Mouse (Mus musculus) embryonic facial prominence, embryonic 14.5 days (tissue): ENCODE data around the gene Maats1. TPM values are rescaled to one million over a fixed set of nuclear protein-coding genes. Genes with fewer than 3 reads are reported as not detected.

Experiments
- ATAC-seq: fragments of 200-750 bp; cut with Nextera tagmentation; 2 replicates; pipeline ENCODE4 v1.8.0; 2017; ENCODE audit warnings: low read depth, moderate number of reproducible peaks, moderate TSS enrichment
- DNase-seq: peaks from one replicate; pipeline ENCODE4 v3.0.0-alpha.2; 2015; ENCODE audit warnings: low spot score
- H3K27ac ChIP-seq: fragments of 300-500 bp; sonication (generic); replicated peaks from 2 replicates; pipeline ENCODE4 v1.5.1; 2014; ENCODE audit warnings: low read depth, mild to moderate bottlenecking, low read length, moderate library complexity
- H3K27me3 ChIP-seq: fragments of 300-500 bp; sonication (generic); replicated peaks from 2 replicates; pipeline ENCODE4 v1.6.1; 2014; ENCODE audit warnings: low read length; ENCODE audit not compliant: control insufficient read depth, insufficient read depth
- H3K36me3 ChIP-seq: fragments of 300-500 bp; sonication (generic); 2 replicates; pipeline ENCODE4 v1.6.1; 2014; ENCODE audit warnings: low read length, mixed read lengths; ENCODE audit not compliant: control insufficient read depth, insufficient read depth
- H3K4me1 ChIP-seq: fragments of 300-500 bp; sonication (generic); 2 replicates; pipeline ENCODE4 v1.6.1; 2014; ENCODE audit warnings: antibody characterized with exemption, low read length; ENCODE audit not compliant: control insufficient read depth, insufficient read depth
- H3K4me2 ChIP-seq: fragments of 300-500 bp; sonication (generic); 2 replicates; pipeline ENCODE4 v1.6.1; 2014; ENCODE audit warnings: low read depth, mild to moderate bottlenecking, low read length, moderate library complexity, mixed read lengths
- H3K4me3 ChIP-seq: fragments of 300-500 bp; sonication (generic); 2 replicates; pipeline ENCODE4 v1.5.1; 2014; ENCODE audit warnings: low read depth, mild to moderate bottlenecking, low read length
- H3K9ac ChIP-seq: fragments of 300-500 bp; sonication (generic); 2 replicates; pipeline ENCODE4 v1.6.1; 2014; ENCODE audit warnings: low read depth, mild to moderate bottlenecking, low read length, moderate library complexity, mixed read lengths
- H3K9me3 ChIP-seq: fragments of 300-500 bp; sonication (generic); 2 replicates; pipeline ENCODE4 v1.6.1; 2016; ENCODE audit warnings: low read length; ENCODE audit not compliant: control insufficient read depth
- WGBS: fragments of 180-500 bp; shearing (Covaris S2); extraction: QIAGEN DNeasy Blood & Tissue Kit; methylation state at CpG from one replicate; pipeline ENCODE4 v1.1.7; 2014; 5-methylcytosine and 5-hydroxymethylcytosine counted together
- polyA plus RNA-seq: library from polyadenylated mRNA; unstranded; fragments of >200 nt; fragmentation: Nextera tagmentation; extraction: Ambion mirVana; gene quantifications from 2 replicates; pipeline ENCODE4 v1.2.1, GENCODE M21; 2014

Gene Maats1
- polyA plus RNA-seq, 1 experiment from 2014 or later = 1.8 TPM

DNA sequence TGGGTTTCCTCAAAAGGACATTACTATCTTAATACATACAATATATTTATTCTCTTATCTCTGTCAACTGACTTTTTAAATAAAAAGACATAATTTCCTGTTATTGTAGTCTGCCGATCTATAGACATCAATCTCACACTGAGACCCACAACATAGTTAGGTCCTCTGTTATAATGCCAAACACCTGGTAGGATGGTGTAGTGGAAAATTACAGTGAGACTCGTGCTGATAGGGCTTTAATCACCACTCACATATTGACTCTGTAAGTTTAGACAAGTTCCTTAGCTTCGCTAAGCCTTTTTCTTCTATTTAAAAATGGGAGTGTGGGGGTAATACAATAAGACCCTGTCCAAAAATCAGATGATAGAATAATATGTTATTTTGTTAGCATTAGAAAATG is 17.9 kb upstream of the Maats1 start:
- H3K4me2 ChIP-seq = no peak overlapping the region
- ATAC-seq = no peak
- H3K36me3 ChIP-seq = no peaks in the 10 kb centered on the region
- H3K27ac ChIP-seq = no peak overlapping the region
- no peaks in the 10 kb centered on the region for H3K4me1 ChIP-seq
- no peaks in the 10 kb centered on the region for H3K9me3 ChIP-seq
- 61% methylated on average over 3 of the region's 3 CpGs for WGBS
- no peak overlapping the region for H3K9ac ChIP-seq
- H3K27me3 ChIP-seq = no peaks in the 10 kb centered on the region
- H3K4me3 ChIP-seq = no peak overlapping the region
- DNase-seq = no peak

DNA sequence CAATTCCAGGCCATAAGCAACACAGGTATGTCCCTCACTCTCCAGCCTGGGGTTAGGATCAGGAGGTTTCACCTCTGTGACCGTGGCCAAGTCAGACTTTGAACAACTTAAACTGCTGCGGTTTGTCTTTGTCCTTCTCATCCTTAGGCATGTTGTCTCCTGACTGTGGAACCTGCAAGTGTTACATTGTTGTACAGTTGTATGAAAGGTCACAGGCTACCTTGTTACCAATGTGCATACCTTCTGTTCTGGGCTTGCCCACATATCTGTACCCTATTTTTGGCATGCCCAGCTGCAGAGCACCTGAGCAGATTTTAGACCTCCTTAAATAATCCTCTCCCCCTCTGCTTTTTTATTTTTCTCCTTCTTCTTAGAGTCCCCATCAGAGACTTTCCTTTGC is 17.3 kb upstream of the Maats1 start:
- Histone ChIP-seq H3K27me3 (no peaks in the 10 kb centered on the region), H3K27ac (no peak overlapping the region), H3K4me1 (no peaks in the 10 kb centered on the region), H3K4me2 (no peak overlapping the region), H3K9ac (no peak overlapping the region), H3K36me3 (no peaks in the 10 kb centered on the region), H3K4me3 (no peak overlapping the region), H3K9me3 (no peaks in the 10 kb centered on the region)
- DNase-seq (no peak), ATAC-seq (no peak)
- 97% methylated on average over 2 of the region's 2 CpGs for WGBS

- 90% methylated on average over 6 of the region's 6 CpGs for WGBS
- Histone ChIP-seq H3K36me3 (no peaks in the 10 kb centered on the region), H3K27ac (no peak overlapping the region), H3K9me3 (no peaks in the 10 kb centered on the region), H3K4me1 (no peaks in the 10 kb centered on the region), H3K27me3 (no peaks in the 10 kb centered on the region), H3K4me3 (no peak overlapping the region), H3K4me2 (no peak overlapping the region), H3K9ac (no peak overlapping the region)
- no peak for ATAC-seq
- no peak for DNase-seq
Measured at GRCm38 (mm10) chr16:38358256-38358812, 16.4 kb upstream of the Maats1 start.

- Histone ChIP-seq H3K36me3 (peaks cover 31% of the 10 kb centered on the region), H3K4me1 (no peaks in the 10 kb centered on the region), H3K9me3 (no peaks in the 10 kb centered on the region), H3K4me2 (no peak overlapping the region), H3K27me3 (no peaks in the 10 kb centered on the region), H3K9ac (no peak overlapping the region), H3K4me3 (no peak overlapping the region), H3K27ac (no peak overlapping the region)
- WGBS = 91% methylated on average over 5 of the region's 5 CpGs
- no peak for DNase-seq
- no peak for ATAC-seq
Measured at GRCm38 (mm10) chr16:38354185-38354913, 12.4 kb upstream of the Maats1 start.

GRCm38 (mm10) chr16:38353642-38354041 is 11.7 kb upstream of the Maats1 start:
- ATAC-seq (no peak), DNase-seq (no peak)
- peaks cover 35% of the 10 kb centered on the region for H3K36me3 ChIP-seq
- no peaks in the 10 kb centered on the region for H3K4me1 ChIP-seq
- no peaks in the 10 kb centered on the region for H3K27me3 ChIP-seq
- no peak overlapping the region for H3K27ac ChIP-seq
- no peaks in the 10 kb centered on the region for H3K9me3 ChIP-seq
- H3K4me3 ChIP-seq = no peak overlapping the region
- WGBS = 93% methylated on average over 2 of the region's 2 CpGs
- H3K4me2 ChIP-seq = no peak overlapping the region
- no peak overlapping the region for H3K9ac ChIP-seq

DNA sequence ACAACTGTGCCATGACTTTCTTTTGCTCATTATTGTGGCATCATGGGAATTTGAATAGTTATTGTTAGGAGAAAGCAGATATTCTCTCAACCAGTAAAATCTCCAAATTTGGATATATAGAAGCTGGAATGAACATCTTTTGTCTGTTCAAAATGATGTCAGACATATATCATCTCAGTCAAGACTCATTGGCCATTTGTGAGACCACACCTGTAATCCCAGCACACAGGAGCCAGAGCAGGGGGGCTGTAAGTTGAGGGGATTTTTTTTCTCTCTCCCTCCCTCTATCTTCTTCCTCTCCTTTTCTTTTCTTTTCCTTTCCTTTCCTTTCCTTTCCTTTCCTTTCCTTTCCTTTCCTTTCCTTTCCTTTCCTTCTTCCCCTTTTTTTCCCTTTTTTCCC is 10.9 kb upstream of the Maats1 start:
- no peak for DNase-seq
- ATAC-seq = no peak
- Histone ChIP-seq H3K9me3 (no peaks in the 10 kb centered on the region), H3K27ac (no peak overlapping the region), H3K4me3 (no peak overlapping the region), H3K4me2 (no peak overlapping the region), H3K4me1 (no peaks in the 10 kb centered on the region), H3K9ac (no peak overlapping the region), H3K36me3 (peaks cover 35% of the 10 kb centered on the region), H3K27me3 (no peaks in the 10 kb centered on the region)

- no peak for ATAC-seq
- no peak for DNase-seq
- Histone ChIP-seq H3K9me3 (no peaks in the 10 kb centered on the region), H3K27me3 (no peaks in the 10 kb centered on the region), H3K27ac (no peak overlapping the region), H3K4me2 (no peak overlapping the region), H3K36me3 (peaks cover 35% of the 10 kb centered on the region), H3K4me1 (0 out of 2 replicates have a peak, but pooled peaks cover 3% of the 10 kb centered on the region), H3K4me3 (no peak overlapping the region), H3K9ac (no peak overlapping the region)
- 76% methylated on average over 7 of the region's 7 CpGs for WGBS
Measured at GRCm38 (mm10) chr16:38352031-38352430, 10.1 kb upstream of the Maats1 start.

GRCm38 (mm10) chr16:38350939-38351338 is 9.0 kb upstream of the Maats1 start:
- Histone ChIP-seq H3K36me3 (peaks cover 35% of the 10 kb centered on the region), H3K4me3 (no peak overlapping the region), H3K4me1 (0 out of 2 replicates have a peak, but pooled peaks cover 3% of the 10 kb centered on the region), H3K4me2 (no peak overlapping the region), H3K9me3 (no peaks in the 10 kb centered on the region), H3K27me3 (no peaks in the 10 kb centered on the region), H3K27ac (no peak overlapping the region), H3K9ac (no peak overlapping the region)
- DNase-seq (no peak), ATAC-seq (no peak)
- WGBS = 76% methylated on average over 6 of the region's 6 CpGs

GRCm38 (mm10) chr16:38350361-38350855 is 8.5 kb upstream of the Maats1 start:
- no peak for DNase-seq
- H3K4me2 ChIP-seq = no peak overlapping the region
- no peak overlapping the region for H3K27ac ChIP-seq
- H3K27me3 ChIP-seq = no peaks in the 10 kb centered on the region
- no peak overlapping the region for H3K4me3 ChIP-seq
- H3K9me3 ChIP-seq = no peaks in the 10 kb centered on the region
- 81% methylated on average over 7 of the region's 7 CpGs for whole genome bisulfite sequencing
- H3K9ac ChIP-seq = no peak overlapping the region
- 0 out of 2 replicates have a peak, but pooled peaks cover 3% of the 10 kb centered on the region for H3K4me1 ChIP-seq
- ATAC-seq = no peak
- peaks cover 35% of the 10 kb centered on the region for H3K36me3 ChIP-seq
